Mouse (Mus musculus) frontal cortex, adult (tissue): ENCODE measurements around the gene Gtf3c1.

Experiments used
- ATAC-seq: cut with Nextera tagmentation; 2 replicates; pipeline ENCODE4 v1.9.2; 2017; ENCODE audit warnings: mild to moderate bottlenecking, moderate library complexity, mixed read lengths; ENCODE audit not compliant: low TSS enrichment

The Gtf3c1 gene

DNA sequence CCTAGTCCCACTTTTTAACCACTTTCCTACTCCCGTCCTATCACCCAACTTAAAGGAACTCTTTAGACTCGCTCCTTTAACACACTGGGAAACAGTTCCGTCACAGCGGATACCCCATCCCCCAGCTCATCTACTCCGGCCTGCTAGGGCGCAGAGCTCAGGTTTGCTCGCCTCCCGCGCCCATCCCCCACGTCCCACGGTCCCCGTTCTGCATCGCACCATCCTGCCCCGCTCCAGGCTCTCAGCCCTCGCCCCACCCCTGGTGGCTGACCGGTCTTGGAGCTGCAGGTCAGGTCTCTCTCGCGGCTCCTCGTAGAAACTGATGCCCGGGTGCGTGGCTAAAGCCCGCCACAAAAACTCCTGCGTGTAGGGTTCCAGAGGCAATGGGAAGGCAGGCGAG is 394 bp downstream of the Gtf3c1 start:
- peak; percentile 46; the same call in 1 of the 2 replicates for ATAC-seq

DNA sequence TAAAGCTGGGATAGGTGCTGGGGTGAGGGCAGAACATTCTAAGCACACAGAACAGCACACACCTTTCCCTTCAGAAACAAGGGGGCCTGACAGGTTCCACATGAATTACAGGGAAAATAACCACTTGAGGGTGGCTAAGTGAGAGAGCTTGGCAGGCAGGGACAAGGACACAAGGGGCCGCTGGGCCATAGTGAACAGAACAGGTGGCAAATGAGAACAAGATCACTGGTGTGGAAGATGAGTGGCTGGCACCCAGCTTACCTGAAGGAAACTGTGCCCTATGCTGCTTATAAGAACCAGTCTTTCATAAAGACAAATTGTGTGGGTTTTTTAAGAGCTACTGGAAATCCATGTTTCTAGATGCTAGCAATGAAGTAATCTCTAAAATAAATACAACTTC is 4.8 kb downstream of the Gtf3c1 start:
- ATAC-seq: no peak

DNA sequence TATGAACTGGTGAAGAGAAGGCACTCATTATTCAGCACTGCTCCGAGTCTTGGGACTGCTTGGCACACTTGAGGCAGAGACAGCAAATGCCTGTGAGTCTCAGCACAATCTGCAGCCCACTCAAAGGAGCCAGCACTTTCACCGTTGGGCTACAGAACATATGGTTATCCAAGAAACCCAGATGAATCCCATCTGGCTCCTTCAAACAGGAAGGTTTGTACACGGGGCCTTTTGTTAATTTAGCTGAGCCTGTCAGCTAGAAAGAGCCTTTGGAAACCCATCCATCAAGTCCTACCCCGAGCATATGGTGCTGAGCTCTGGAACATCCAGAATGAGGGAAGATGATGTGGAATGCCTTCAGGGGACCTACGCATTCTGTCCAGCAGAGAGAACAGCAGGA is 13.5 kb downstream of the Gtf3c1 start:
- peak; percentile 82 for ATAC-seq

DNA sequence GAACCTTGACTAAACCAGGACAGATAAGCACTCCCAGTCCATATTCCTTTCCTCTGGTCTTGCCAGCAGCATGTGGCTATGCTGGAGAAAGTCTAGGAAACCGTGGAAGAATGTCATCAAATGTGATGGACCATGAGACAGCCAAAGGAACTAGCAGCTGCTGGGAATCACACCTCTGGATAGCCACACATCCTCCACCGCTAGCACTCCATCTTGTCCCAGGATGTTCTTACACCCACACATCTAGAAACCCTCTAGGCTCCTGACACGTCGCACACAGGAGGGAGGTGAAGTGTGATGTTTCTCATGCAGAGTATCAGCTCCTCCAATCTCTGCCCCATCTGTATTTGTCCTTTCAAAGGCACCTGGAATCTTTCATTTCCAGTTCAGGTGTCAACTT is 17.1 kb downstream of the Gtf3c1 start:
- peak; percentile 20; the same call in 1 of the 2 replicates for ATAC-seq

DNA sequence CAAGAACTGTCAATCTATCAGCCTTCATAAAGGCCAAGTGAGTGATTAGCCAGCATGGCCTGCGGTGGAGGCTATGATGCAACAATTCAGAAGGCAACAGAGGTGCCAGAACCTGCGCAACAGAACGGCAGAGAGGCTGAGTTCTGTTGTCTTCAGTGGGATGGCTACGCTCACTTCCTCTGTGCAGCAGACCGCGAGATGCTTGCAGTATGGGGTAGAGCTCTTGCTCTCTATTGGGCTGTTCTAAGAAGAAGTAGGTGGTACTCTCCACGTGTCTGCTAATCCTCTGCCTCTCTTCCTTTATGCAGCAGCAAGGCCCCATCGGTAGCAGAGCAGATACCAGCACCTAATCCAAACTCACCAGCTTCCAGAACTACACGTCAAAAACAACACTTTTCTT is 27.6 kb downstream of the Gtf3c1 start:
- peak; percentile 64 for ATAC-seq

DNA sequence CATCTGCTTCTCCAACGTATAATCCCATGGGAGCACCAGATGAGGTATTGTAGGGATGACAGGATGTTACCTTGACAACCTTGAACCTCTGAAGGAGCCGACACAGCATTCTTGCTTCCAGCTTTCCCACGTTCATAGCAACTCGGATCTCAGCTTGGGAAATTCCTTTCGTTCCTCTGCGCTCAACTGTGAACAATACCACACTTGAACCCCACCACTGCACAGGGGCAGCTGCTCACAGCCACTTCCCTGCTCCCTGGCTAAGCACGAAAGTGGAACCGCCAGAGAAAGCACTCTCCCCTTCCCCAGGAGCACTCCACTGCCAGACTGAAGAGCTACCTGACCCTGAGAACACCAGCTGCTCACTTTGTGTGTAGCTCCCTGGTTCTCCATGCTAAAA is 28.8 kb downstream of the Gtf3c1 start:
- ATAC-seq: no peak

DNA sequence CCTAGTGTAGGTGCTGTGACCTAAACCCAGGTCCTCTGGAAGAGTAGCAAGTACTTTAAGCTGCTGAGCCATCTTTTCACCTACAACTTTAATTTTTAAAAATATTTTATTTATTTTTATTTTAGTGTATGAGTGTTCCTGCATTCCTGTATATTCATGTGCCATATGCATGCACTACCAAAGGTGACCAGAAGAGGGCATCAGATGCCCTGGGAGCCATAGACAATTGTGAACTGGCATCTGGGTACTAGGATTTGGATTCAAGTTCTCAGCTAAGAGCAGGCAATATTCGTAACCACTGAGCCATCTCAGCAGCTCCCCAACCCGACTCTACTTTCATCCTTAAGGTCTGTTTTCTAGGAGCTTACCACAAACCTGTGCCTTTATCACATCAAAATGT is 32.7 kb downstream of the Gtf3c1 start:
- ATAC-seq: no peak

DNA sequence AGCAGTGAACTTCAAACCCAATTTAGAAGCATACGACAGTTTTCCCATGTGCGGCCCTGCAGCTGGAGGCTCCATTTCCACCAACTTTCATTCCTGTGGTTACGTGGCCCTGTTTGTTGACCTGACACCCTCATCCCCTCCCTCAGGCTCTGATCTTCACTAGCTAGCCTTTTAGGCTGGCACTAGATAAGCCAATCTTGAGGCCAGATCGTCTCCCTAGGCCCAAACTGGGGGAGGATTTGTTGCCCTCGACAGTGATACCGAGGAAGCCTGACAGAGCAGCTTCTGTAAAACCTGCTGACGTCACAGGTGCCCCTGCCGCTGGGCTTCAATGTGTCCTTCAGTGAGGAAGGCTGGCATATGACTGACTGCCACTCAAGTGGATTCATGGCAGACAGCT is 36.2 kb downstream of the Gtf3c1 start:
- no peak for ATAC-seq

DNA sequence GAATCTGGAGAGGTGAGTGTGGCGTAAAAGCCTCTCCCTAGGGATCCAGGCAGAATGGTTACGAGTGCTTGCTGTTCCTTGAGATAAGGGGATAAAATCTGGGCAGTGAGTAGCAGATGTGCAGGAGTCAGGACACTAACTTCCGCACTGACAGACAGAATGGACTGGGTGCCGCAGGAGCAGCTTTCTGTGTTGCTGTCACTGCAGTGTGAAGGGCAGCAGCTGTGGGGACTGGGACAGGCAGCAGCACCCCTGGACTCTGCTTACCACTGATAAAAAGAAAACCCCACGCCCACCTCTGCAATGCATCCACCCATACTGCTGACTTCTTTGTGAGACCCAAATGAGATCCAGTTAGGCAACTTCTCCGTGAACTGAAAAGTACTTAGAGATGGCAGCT is 36.7 kb downstream of the Gtf3c1 start:
- no peak for ATAC-seq

DNA sequence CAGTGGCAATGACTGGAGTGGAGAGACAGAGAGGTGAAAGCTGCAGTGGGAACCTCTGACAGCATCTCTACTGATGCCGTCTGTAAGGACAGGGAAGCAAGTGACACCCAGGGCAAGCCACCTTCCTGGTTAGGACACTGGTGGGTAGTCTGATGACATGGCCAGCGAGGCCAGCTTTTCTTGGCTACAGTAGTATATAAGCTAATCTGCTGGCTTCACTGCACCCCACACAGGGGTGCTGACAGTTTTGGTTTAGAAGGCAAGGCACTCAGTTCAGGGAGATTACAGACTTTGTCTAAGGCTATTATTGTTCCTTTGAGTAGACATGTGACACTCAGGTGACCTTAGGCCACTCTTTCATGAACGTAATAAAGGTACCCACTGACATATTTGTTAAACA is 43.9 kb downstream of the Gtf3c1 start:
- ATAC-seq: no peak

DNA sequence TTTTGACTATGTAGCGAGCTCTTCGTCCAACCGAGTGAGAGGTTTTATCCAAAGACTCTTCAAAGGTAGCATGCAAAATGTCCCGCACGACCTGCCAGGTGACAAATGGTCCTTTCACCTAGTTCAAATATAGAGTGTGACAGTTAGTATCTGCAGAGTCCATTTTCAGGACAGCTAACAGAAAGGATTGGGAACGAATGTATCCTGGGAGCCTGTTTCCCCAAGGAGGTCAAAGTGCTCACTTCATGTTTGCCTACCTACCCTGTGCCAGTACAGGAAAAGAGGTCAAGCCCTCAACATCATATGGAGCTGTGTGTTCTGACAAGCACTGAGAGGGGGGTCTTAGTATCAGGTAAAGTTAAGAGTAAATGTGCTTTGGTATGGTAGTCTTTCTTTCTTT is 50.1 kb downstream of the Gtf3c1 start:
- no peak for ATAC-seq

DNA sequence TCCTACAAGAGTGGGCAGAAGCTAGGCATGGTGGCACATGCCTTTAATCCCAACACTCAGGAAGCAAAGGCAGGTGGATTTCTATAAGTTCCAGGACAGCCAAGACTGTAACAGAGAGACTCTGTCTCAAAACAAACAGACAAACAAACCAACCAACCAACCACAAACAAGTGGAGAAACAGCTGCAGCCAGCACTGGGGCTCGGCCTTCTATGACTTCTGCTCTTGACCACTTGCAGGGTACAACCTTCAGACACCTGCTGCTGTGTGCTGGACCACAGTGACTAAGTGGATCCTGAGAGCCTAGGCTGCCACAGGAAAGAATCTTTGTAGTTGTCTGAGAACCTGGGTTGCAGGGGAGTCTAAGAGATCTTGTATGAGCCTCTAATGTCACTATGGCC is 58.6 kb downstream of the Gtf3c1 start:
- ATAC-seq: no peak

DNA sequence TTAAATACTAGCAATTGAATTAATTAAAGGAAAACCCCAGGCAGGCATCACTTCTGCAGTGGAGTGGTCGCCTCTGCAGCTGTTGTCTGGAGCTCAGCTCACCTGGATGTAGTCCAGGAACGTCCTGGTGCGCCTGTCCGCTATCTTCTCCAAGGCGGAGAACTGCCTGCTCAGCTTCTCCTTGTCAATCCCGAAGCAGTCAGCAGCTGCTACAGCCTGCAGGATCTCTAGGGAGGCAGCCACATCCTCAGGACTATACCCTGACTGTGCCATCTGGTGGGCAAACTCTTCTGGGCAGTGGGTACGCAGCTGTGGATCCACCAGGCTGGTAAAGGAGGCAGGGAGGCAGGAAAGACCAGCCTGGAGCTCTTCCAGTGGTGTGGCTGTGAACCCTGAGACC is 62.2 kb downstream of the Gtf3c1 start:
- peak; percentile 64 for ATAC-seq

DNA sequence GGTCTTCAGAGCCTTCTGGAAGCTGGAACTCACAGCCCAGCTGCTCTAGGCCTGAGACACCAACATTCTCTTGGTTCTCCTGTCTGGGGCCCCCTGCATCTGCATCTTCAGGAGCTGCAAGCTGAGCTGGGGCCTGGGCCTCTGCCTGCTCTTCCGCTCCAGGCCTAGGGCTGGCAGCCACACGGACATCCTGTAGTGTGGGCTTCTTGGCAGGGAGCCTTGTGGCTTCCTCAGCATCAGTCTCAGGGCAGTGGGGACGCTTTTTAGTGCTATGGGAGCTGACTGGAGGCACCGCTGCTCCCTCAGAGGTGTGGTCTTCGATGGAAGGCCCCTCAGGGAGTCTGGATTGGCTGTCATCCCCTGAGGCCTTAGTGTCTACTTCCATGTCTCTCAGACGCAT is 63.7 kb downstream of the Gtf3c1 start:
- ATAC-seq: no peak

DNA sequence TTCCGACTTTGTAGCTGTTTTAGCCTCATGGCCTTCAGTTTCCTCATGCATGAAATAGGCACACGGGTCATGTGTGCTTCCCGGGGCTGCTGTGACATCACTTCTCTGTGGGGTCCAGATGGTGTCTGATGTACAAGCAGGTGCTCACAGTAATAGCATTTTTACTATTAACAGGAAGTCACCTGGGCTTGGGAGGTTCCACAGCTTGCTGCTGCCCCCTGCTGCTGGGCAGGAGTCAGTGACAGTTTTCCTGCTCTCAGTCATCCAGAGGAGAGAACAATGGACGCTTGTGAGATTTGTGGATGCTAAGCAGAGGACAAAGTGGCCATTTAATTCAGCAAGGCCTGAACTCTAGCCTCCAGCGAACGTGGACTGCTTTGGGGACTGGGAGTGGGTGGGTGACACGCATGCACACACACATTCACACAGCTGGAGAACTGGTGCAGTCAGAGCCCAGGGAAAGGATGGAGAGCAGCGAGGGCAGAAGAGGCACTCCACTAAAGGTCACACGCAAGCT is 68.7 kb downstream of the Gtf3c1 start:
- peak; percentile 64 for ATAC-seq

DNA sequence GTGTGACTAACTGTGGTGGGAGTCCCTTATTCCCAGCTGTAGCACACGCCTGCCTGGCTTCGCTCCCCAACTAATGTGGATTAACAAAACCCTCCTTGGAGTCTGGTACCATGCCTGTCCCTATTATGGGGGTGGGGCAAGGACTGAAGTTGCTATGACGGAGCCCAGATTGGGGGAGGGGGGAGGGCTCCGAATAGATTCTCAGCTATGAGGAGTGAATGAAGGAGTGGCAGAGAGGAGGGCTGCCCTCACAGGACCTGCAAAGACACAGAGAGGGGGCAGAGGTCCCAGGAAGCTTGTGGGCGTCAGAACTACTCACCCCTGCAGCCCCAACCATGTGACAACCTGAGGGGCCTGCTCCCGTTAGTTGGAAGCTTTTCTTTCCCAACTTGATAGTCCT is 69.2 kb downstream of the Gtf3c1 start:
- ATAC-seq: no peak

DNA sequence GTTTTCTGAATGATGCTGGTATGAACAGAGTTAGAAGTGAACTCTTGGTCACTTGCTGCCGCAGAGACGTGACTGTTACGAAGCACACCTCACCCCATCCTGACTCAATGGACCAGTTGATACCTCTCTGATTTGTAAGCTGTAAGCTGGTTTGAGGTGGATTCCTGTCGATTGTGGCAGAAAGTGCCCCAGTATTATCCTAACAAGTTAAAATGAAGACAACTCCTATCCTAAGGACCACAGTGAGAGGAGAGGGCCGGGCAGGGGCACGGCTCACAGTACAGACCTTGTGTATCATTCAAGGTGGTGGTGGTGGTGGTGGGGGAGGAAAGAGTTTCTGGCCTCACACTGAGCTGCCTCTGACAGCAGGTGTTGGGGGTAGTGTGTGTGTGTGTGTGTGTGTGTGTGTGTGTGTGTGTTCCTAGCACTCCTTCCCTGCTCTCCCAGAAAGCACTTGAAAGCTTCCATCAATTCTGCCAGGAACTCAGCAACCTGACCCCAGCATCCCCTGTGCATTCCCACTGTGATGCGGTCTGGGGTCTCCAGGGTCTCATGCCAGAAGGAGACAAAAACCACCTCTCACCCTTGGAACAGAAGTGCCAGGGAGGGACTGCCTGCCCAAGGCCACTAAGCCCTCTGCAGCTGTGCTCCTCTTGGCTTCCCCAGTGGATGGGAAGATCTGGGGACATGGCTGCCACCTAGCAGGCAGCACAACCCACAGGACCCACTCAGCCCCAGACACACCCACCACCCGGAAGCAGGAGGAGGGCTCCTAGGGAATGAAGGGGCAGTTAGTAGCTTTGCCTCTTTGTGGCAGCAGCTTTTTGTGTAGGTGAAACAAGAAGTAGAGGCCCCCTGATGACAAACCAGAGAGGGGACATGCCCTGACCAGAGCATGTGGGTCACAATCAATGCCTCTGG is 70.1 kb downstream of the Gtf3c1 start:
- ATAC-seq: no peak

DNA sequence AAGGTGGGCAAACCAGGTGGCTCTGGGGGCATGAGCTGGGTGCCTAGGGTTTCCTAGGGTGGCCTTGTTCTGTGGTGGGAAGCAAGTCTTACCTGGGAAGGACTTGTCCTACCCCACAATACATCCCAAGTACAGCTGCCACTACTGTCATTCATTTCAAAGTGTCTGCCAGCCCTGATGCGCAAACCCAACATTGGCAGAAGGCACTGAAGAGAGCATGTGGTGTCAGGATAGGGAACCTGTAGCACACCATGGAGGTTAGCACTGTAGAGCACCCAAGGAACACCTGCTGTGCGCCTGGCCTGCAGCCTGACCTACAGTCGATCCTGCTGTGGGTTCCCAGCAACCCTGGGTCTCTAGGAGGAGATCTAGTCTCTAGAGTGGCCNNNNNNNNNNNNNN is 76.6 kb downstream of the Gtf3c1 start:
- no peak for ATAC-seq

DNA sequence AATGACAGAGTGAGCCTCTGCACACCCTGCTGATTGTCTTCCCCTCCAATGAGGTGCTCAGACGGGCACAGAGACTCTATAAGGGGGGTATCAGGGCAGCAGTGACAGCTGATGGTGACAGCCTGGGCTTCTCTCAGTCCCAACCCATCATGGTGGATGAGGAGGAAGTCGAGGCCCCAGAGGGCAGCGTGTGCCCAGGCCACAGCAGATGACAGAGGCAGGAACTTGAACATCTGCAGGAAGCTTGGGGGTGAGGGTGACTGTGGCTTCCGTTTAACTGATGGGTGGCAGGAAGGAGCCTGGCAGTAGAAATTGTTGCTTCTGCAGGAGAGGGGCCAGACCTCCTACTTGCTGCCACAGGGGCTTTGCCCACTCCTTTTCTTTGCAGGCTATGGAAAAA is 77.3 kb downstream of the Gtf3c1 start:
- no peak for ATAC-seq

DNA sequence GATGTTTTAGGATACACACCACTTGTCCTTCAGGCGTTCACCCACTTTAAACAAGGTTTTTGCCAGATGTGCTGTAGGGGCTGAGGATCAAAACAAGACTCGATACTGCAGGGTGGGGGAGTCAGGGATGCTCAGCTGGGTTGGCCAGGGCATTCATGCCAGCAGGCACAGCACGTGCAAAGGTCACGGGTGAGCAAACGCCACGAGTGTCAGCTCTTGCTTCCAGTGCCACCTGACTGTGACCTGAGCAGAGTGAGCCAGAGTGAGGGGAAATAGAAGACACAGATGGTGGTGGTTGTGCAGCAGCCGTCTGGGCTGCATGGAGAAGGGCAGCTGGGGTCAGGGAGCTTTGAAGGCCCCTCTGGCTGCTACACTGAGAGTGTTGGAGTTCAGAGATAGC is 81.8 kb downstream of the Gtf3c1 start:
- ATAC-seq: no peak

DNA sequence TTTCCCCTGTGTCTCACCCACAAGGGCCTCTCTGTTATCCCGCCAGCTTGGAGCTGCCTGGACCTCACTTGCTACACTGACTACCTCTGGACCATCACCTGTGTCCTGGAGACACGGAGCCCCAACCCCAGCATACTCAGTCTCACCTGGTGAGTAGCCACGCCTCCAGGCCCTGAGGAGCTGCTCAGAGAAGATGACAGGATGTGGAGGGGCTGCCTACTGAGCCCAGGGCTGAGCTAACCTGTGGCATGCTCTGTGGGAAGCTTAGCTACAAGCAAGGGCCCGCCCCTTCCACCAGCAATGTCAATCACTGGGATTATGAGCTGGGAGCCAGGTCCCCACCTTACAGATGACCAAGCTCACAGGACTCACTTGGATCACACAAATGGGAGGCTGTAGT is 82.4 kb downstream of the Gtf3c1 start:
- ATAC-seq: no peak

DNA sequence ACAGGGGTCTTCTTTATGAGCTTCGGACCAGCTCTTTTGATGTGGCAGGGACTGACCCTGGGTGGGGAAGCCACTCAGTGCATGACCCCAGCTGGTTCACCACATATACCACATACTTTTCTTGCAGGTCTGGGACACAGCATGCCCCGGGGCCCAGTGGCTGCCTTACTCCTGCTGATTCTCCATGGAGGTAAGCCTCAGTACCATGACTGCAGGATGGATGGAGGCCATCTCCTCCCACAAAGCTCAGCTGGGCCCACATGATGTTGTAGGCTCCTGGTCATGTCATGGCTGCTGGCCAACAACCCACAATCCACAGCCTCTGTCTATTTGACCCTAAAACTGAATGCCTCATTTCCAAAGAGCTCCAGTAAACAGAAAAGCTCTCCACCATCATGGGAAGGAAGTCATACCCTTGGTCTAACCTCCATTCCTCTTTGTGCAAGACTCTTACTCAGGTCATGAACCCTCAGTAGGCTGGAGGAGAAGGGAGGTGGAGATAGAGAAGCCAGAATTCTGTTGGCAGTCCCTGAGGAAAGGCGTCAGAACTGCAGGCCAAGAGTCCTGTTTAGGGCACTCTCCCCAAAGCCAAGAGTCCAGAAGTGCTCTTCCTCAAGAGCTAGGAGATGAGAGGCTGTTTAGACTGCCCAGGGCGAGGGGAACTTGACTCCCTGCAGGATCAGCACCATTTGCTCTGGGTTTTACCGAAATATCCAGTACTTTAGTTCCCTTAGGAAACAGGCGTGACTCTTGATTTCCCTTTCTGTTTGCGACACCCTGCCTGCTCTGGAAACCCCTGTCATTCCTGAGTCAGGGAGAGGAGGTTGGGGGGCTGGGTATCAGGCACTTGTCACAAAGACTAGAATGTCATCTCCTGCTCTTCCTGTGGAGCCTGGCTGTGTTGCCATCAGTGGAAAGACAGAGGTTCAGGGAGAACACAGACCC is 84.6 kb downstream of the Gtf3c1 start:
- no peak for ATAC-seq

DNA sequence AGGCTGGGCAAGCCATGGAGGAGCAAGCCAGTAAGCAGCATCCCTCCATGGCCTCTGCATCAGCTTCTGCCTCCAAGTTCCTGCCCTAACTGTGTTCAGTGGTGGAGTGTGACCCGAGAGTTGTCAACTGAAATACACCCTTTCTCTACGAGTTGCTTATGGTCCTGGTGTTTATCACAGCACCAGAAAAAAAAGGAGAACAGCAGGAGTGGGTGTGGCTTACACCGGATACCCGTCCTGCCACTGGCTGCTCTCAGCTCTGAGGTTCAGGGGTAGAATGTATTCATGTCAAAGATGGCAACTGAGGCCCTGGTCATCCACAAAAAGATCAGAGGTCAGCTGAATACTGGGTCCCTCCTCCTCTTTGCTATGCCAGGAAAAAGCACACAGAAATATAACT is 87.5 kb downstream of the Gtf3c1 start:
- ATAC-seq: no peak
